Mouse (Mus musculus) thymus, adult 2 months (tissue): Measurements from ENCODE around the gene Gm3646. TPM values are rescaled to one million over a fixed set of nuclear protein-coding genes. Genes with fewer than 3 reads are reported as not detected.

ENCODE experiments used
- DNase-seq: peaks from one replicate; pipeline ENCODE4 v3.0.0; 2021
- H3K27ac ChIP-seq: fragments of 200-500 bp; 2 replicates; pipeline ENCODE4 v1.5.1; 2012; ENCODE audit warnings: low read length, control low read depth; ENCODE audit not compliant: control insufficient read depth, insufficient read depth
- H3K27me3 ChIP-seq: fragments of 200-500 bp; 2 replicates; pipeline ENCODE4 v1.6.1; 2012; ENCODE audit warnings: mild to moderate bottlenecking, low read length, moderate library complexity, mixed read lengths; ENCODE audit not compliant: control insufficient read depth, insufficient read depth
- H3K36me3 ChIP-seq: fragments of 200-500 bp; 2 replicates; pipeline ENCODE4 v1.6.1; 2012; ENCODE audit warnings: mild to moderate bottlenecking, low read length, moderate library complexity; ENCODE audit not compliant: control insufficient read depth, insufficient read depth
- H3K4me1 ChIP-seq: fragments of 200-500 bp; replicated peaks from 2 replicates; pipeline ENCODE4 v1.6.1; 2012; ENCODE audit warnings: low read length; ENCODE audit not compliant: control insufficient read depth, insufficient read depth
- H3K4me3 ChIP-seq: fragments of 200-500 bp; 2 replicates; pipeline ENCODE4 v1.5.1; 2012; ENCODE audit warnings: mild to moderate bottlenecking, low read length, control low read depth, moderate library complexity; ENCODE audit not compliant: control insufficient read depth, insufficient read depth
- CTCF ChIP-seq: fragments of 200-500 bp; IDR thresholded peaks from 2 replicates; pipeline ENCODE4 v1.5.1; 2012; ENCODE audit warnings: mild to moderate bottlenecking, control low read depth, low read length, moderate library complexity, borderline replicate concordance; ENCODE audit not compliant: control insufficient read depth, poor library complexity, insufficient read depth; ENCODE audit errors: extremely low read depth
- POLR2A ChIP-seq: fragments of 200-500 bp; IDR thresholded peaks from 2 replicates; pipeline ENCODE4 v1.6.1; 2012; ENCODE audit warnings: mild to moderate bottlenecking, low read length, control low read depth, moderate library complexity; ENCODE audit not compliant: control insufficient read depth, poor library complexity, insufficient read depth; ENCODE audit errors: extremely low read depth
- WGBS: fragments of 180-500 bp; shearing (Covaris S2); methylation state at CpG from one replicate; pipeline ENCODE4 v1.1.7; 2018; 5-methylcytosine and 5-hydroxymethylcytosine counted together
- polyA plus RNA-seq: library from polyadenylated mRNA; depleted of rRNA; stranded (reverse); fragments of >200 nt; gene quantifications from 2 replicates; pipeline ENCODE4 v1.2.3, GENCODE M21; 2012

The Gm3646 gene
- polyA plus RNA-seq, 1 experiment, result not detected

DNA sequence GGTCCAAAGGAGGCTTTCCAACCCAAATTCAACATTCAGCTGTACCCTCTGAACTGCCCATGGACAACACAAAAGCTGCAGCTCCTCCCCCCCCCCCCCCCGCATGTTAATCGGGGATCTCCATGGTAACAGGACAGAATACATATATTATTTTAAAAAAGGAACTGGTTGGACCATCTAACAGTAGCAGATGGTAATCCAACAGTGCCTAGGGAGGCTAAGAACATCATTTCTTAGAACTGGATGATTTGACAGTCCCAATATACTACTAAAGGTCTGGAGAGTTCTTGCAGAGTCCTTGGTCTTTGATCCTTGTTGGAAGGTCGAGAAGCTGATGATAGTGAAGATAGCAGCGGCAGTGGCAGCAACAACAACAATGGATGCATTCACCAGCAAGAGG lies 19.1 kb upstream of the Gm3646 start:
- no peak overlapping the region for H3K4me3 ChIP-seq
- no peaks in the 10 kb centered on the region for H3K36me3 ChIP-seq
- H3K27me3 ChIP-seq, result no peaks in the 10 kb centered on the region
- 72% methylated on average over 4 of the region's 4 CpGs for WGBS
- no peak for DNase-seq
- TF ChIP-seq POLR2A (no peak), CTCF (no peak)
- no peaks in the 10 kb centered on the region for H3K4me1 ChIP-seq
- no peak overlapping the region for H3K27ac ChIP-seq

DNA sequence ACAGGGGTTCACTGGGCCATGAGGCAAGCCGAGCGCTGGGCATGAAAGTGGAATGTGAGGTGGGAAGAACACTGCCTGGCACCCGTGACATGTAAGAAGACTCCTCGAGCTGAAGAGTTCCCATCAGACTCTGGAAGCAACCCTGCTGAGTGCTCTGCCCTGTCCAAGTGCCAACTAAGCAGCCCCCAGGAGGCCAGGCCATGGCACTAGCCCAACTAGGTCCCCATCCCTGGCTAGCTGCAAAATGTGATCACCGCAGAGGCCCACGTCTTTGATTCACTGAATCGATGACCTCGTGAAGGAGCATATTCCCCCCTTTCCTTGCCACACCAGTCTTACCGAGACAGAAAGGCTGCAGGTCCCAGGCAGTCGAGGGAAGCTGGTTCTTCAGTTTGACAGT lies 14.5 kb upstream of the Gm3646 start:
- Histone ChIP-seq H3K4me1 (no peaks in the 10 kb centered on the region), H3K36me3 (no peaks in the 10 kb centered on the region), H3K4me3 (no peak overlapping the region), H3K27ac (no peak overlapping the region), H3K27me3 (no peaks in the 10 kb centered on the region)
- no peak for DNase-seq
- TF ChIP-seq CTCF (no peak), POLR2A (no peak)
- 95% methylated on average over 10 of the region's 10 CpGs for WGBS

DNA sequence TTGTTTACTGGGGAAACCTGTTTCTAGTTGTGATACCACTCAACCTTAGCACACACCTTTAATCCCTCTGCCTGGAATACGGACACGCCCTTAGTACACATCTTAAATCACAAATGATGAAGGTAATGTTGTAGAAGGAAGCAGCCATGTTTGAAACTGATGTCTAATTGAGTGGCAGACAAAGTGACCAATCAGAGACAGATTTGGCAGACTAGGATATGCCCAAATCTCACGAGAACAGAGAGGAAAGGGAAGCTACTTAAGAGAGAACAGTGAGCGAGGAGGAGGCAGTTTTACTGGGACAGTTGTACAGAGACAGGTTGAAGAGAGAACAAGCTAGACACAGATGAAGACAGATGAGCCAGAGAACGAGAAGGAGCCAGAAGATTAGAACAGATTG lies 10.6 kb upstream of the Gm3646 start:
- no peak for DNase-seq
- no peak overlapping the region for H3K4me3 ChIP-seq
- TF ChIP-seq POLR2A (no peak), CTCF (no peak)
- no peaks in the 10 kb centered on the region for H3K4me1 ChIP-seq
- no peaks in the 10 kb centered on the region for H3K36me3 ChIP-seq
- H3K27me3 ChIP-seq, result no peaks in the 10 kb centered on the region
- 96% methylated on average over 5 of the region's 5 CpGs for WGBS
- no peak overlapping the region for H3K27ac ChIP-seq

DNA sequence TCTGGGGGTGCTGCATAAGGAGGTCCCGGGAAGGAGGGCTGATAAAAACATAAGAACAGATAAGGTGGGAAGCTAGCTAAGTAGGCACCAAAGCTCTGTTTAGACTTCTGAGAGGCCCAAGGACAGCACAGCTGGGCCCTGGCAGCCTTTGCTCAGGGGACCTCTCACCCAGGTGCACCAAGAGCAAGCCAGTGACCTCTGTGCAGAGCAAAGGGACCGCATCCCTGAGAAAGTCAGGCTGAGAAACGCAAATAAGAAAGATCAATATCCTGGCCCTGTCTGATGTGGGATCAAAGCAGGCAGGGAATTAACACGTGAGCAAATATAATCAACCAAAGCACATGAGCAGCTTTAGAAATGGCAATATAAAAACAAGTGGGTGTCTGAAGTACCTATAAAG lies 7.9 kb upstream of the Gm3646 start:
- 90% methylated on average over 4 of the region's 4 CpGs for WGBS
- no peak overlapping the region for H3K27ac ChIP-seq
- no peaks in the 10 kb centered on the region for H3K4me1 ChIP-seq
- H3K27me3 ChIP-seq, result no peaks in the 10 kb centered on the region
- H3K36me3 ChIP-seq, result no peaks in the 10 kb centered on the region
- DNase-seq, result no peak
- H3K4me3 ChIP-seq, result no peak overlapping the region
- TF ChIP-seq CTCF (no peak), POLR2A (no peak)

DNA sequence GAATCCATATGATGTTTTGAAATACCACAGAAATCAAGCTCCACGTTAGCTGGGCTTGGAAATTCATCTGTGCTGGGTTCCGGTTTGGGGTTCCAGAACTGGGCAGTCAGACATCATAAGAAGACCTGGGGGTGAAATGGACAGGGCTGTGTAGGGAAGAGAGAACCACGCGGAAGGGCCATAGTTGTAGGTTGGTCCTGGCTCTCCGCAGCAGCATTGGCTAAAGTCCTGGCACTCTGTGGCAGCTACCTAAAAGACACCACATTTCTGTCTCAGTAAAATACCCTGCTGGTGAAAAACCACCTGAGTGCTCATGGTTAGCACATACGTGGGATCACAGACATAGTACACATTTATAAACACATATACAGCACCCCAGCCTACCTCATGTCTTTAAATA lies 343 bp downstream of the Gm3646 start:
- TF ChIP-seq POLR2A (no peak), CTCF (no peak)
- DNase-seq, result no peak
- Histone ChIP-seq H3K4me1 (no peaks in the 10 kb centered on the region), H3K36me3 (no peaks in the 10 kb centered on the region), H3K27ac (no peak overlapping the region), H3K4me3 (no peak overlapping the region), H3K27me3 (no peaks in the 10 kb centered on the region)
- 95% methylated on average over 6 of the region's 6 CpGs for WGBS

DNA sequence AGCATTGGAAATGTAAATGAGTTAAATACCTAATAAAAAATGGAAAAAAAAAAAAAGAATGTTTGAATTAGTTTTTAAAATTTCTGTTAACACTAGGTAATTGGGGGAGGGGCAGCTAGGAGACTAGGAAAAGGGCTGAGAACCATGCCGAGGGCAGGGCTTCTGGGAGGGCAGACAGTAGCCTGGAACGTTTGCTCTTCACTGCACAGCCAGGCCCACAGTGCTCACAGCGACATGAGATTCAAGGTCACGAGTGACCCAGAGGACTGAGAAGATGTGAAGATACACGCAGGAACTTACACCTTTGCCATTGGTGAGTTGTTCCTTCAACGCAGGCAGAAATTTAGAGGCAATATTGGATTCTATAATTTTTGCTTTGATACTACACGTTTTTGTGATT lies 2.2 kb downstream of the Gm3646 start:
- no peaks in the 10 kb centered on the region for H3K36me3 ChIP-seq
- TF ChIP-seq CTCF (no peak), POLR2A (no peak)
- no peak overlapping the region for H3K27ac ChIP-seq
- no peaks in the 10 kb centered on the region for H3K27me3 ChIP-seq
- H3K4me1 ChIP-seq, result no peaks in the 10 kb centered on the region
- no peak for DNase-seq
- H3K4me3 ChIP-seq, result no peak overlapping the region
- 98% methylated on average over 7 of the region's 7 CpGs for WGBS

DNA sequence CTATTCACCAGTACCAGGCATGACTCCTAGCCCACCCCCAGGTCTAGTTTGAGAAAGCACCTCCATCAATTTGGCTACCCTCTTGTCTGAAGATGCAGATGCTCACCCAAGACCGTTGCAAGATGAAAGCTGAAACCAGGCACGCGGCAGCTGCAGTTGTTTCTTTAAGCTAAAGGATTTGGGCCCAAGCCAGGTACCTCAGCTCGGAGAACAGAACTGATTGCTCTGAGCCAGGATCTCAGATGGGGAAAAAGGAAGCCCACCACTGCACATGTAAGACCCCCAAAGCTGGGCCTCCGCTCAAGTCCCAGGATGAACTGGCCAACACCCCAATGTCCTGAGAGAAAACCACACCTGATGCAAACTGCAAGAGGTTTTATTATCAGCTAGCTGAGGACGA lies 7.6 kb downstream of the Gm3646 start:
- Histone ChIP-seq H3K27me3 (no peaks in the 10 kb centered on the region), H3K27ac (no peak overlapping the region), H3K4me3 (no peak overlapping the region), H3K36me3 (no peaks in the 10 kb centered on the region), H3K4me1 (no peaks in the 10 kb centered on the region)
- WGBS, result 90% methylated on average over 6 of the region's 6 CpGs
- DNase-seq, result no peak
- no peak for TF ChIP-seq POLR2A
- no peak for TF ChIP-seq CTCF
